Mouse (Mus musculus) CD4-positive, CD25-positive, alpha-beta regulatory T cell, adult 9 weeks (primary cell): ENCODE results near the gene Il17rc. TPM values are rescaled to one million over a fixed set of nuclear protein-coding genes. Genes with fewer than 3 reads are reported as not detected.

Experiments
- polyA plus RNA-seq: library from polyadenylated mRNA; unstranded; fragments of 100-300 nt; shearing (Covaris generic); gene quantifications from one replicate; pipeline ENCODE4 v1.2.1, GENCODE M21; 2017

The Il17rc gene
- polyA plus RNA-seq, result 0.65 TPM

GRCm38 (mm10) chr6:113471297-113471936, at the start of gene Il17rc:
Gene Il17rc, plus strand, starts transcription at chr6:113471427.

GRCm38 (mm10) chr6:113435664-113436205, 35.5 kb upstream of the Il17rc start, which contains the start of gene Cidec:
Gene Cidec, minus strand, starts transcription at chr6:113435760.

GRCm38 (mm10) chr6:113442442-113443090, 28.7 kb upstream of the Il17rc start, which contains the start of gene Jagn1:
Gene Jagn1, plus strand, starts transcription at chr6:113442569.

GRCm38 (mm10) chr6:113457952-113458534, 13.2 kb upstream of the Il17rc start, which contains the start of gene Il17re:
Gene Il17re, plus strand, starts transcription at chr6:113458484.

GRCm38 (mm10) chr6:113483100-113483615, 11.9 kb downstream of the Il17rc start, which contains the start of gene Creld1:
Gene Creld1, plus strand, starts transcription at chr6:113483297.

GRCm38 (mm10) chr6:113501388-113502084, 30.3 kb downstream of the Il17rc start, which contains the start of gene Prrt3:
Gene Prrt3, minus strand, starts transcription at chr6:113501931.

GRCm38 (mm10) chr6:113530932-113531839, 60.0 kb downstream of the Il17rc start, which contains the start of the genes Emc3 and Fancd2:
Gene Emc3, minus strand, starts transcription at chr6:113531652.
Gene Fancd2, plus strand, starts transcription at chr6:113531682.

Other genes with a start within 250 kb of the Il17rc start
- gene Mtmr14, start 233.6 kb upstream of the Il17rc start, polyA plus RNA-seq, result 19.5 TPM
- not detected for gene Cpne9, start 189.1 kb upstream of the Il17rc start, polyA plus RNA-seq
- gene Brpf1, start 164.3 kb upstream of the Il17rc start, polyA plus RNA-seq, result 37.0 TPM
- gene Ogg1, start 144.5 kb upstream of the Il17rc start, polyA plus RNA-seq, result 14.3 TPM
- gene Camk1, start 127.4 kb upstream of the Il17rc start, polyA plus RNA-seq, result 2.7 TPM
- gene Tada3, start 93.5 kb upstream of the Il17rc start, polyA plus RNA-seq, result 66.9 TPM
- 593 TPM for gene Arpc4, start 93.3 kb upstream of the Il17rc start, polyA plus RNA-seq
- 16.9 TPM for gene Ttll3, start 82.2 kb upstream of the Il17rc start, polyA plus RNA-seq
- 19.9 TPM for gene Rpusd3, start 52.1 kb upstream of the Il17rc start, polyA plus RNA-seq
- gene Cidec, start 35.7 kb upstream of the Il17rc start, polyA plus RNA-seq, result not detected
- 71.0 TPM for gene Jagn1, start 28.9 kb upstream of the Il17rc start, polyA plus RNA-seq
- gene Il17re, start 12.9 kb upstream of the Il17rc start, polyA plus RNA-seq, result 0.25 TPM
- gene Creld1, start 11.9 kb downstream of the Il17rc start, polyA plus RNA-seq, result 12.5 TPM
- 0.25 TPM for gene Prrt3, start 30.5 kb downstream of the Il17rc start, polyA plus RNA-seq
- gene Emc3, start 60.2 kb downstream of the Il17rc start, polyA plus RNA-seq, result 115 TPM
- gene Fancd2, start 60.3 kb downstream of the Il17rc start, polyA plus RNA-seq, result 1.9 TPM
- gene Fancd2os, start 129.3 kb downstream of the Il17rc start, polyA plus RNA-seq, result not detected
- 290 TPM for gene Brk1, start 133.3 kb downstream of the Il17rc start, polyA plus RNA-seq
- 23.3 TPM for gene Vhl, start 152.5 kb downstream of the Il17rc start, polyA plus RNA-seq
- gene Irak2, start 167.0 kb downstream of the Il17rc start, polyA plus RNA-seq, result 57.2 TPM
- 0.83 TPM for gene Tatdn2, start 225.6 kb downstream of the Il17rc start, polyA plus RNA-seq
- 2.3 TPM for gene Ghrl, start 248.5 kb downstream of the Il17rc start, polyA plus RNA-seq